Mouse (Mus musculus) G1E (cell line): ENCODE measurements at regions not wholly inside any gene's neighbourhood (a gene's known extent, or its start where the extent isn't known, plus 50 kb on each side); places are given as distances from the start of the nearest gene placed in this dataset.

ENCODE experiments used
- ATAC-seq: 2 replicates; pipeline ENCODE4 v1.8.0; 2016; ENCODE audit warnings: mild to moderate bottlenecking; ENCODE audit not compliant: insufficient number of reproducible peaks, poor library complexity, low FRiP score, severe bottlenecking; ENCODE audit errors: extremely low read depth
- DNase-seq: peaks from one replicate; pipeline ENCODE4 v3.0.0; 2012; ENCODE audit warnings: low spot score
- H3K27me3 ChIP-seq: 2 replicates; pipeline ENCODE4 v1.6.1; 2012; ENCODE audit warnings: mild to moderate bottlenecking, low read length, inconsistent platforms; ENCODE audit not compliant: insufficient read depth
- H3K36me3 ChIP-seq: replicated peaks from 2 replicates; pipeline ENCODE3; 2012; ENCODE audit warnings: mild to moderate bottlenecking, inconsistent platforms
- H3K4me1 ChIP-seq: 2 replicates; pipeline ENCODE4 v1.6.1; 2012; ENCODE audit warnings: low read depth, low read length, inconsistent platforms, mixed read lengths; ENCODE audit not compliant: insufficient read depth
- H3K4me3 ChIP-seq: 2 replicates; pipeline ENCODE4 v1.5.1; 2012; ENCODE audit warnings: low read depth, mild to moderate bottlenecking, inconsistent platforms, low read length, moderate library complexity, mixed read lengths
- H3K9me3 ChIP-seq: replicated peaks from 2 replicates; pipeline ENCODE4 v1.6.1; 2012; ENCODE audit warnings: inconsistent platforms
- CTCF ChIP-seq: IDR thresholded peaks from 2 replicates; pipeline ENCODE4 v1.5.1; 2012; ENCODE audit warnings: low read depth, low read length, inconsistent platforms, mixed read lengths
- GATA1 ChIP-seq: IDR thresholded peaks from 2 replicates; pipeline ENCODE4 v1.6.1; 2012; ENCODE audit warnings: borderline replicate concordance, low read length, inconsistent platforms, mixed read lengths
- GATA2 ChIP-seq: IDR thresholded peaks from 2 replicates; pipeline ENCODE4 v1.6.1; 2012; ENCODE audit warnings: low read depth, low read length, inconsistent platforms, borderline replicate concordance
- POLR2AphosphoS5 ChIP-seq: IDR thresholded peaks from 2 replicates; pipeline ENCODE4 v1.6.1; 2012; ENCODE audit warnings: low read depth, low read length, inconsistent platforms; ENCODE audit not compliant: insufficient replicate concordance
- TAL1 ChIP-seq: conservative IDR thresholded peaks from 2 replicates; pipeline ENCODE4 v1.6.1; 2012; ENCODE audit warnings: low read depth, low read length, inconsistent platforms, mixed read lengths

GRCm38 (mm10) chr6:93087329-93087728, 144.0 kb upstream of the Adamts9 start:
- TF ChIP-seq POLR2AphosphoS5 = no peak
- Histone ChIP-seq H3K4me1 (no peaks in the 10 kb centered on the region), H3K36me3 (no peaks in the 10 kb centered on the region), H3K9me3 (0 out of 2 replicates have a peak, but pooled peaks cover 2% of the 10 kb centered on the region), H3K27me3 (no peaks in the 10 kb centered on the region), H3K4me3 (no peak overlapping the region)
- ATAC-seq = no peak
- DNase-seq = no peak

- ATAC-seq (no peak), DNase-seq (no peak)
- no peaks in the 10 kb centered on the region for H3K27me3 ChIP-seq
- H3K4me1 ChIP-seq = no peaks in the 10 kb centered on the region
- H3K36me3 ChIP-seq = no peaks in the 10 kb centered on the region
- TF ChIP-seq GATA1 (no peak), POLR2AphosphoS5 (no peak), TAL1 (no peak), CTCF (no peak), GATA2 (no peak)
- no peak overlapping the region for H3K4me3 ChIP-seq
- no peaks in the 10 kb centered on the region for H3K9me3 ChIP-seq
Observed at GRCm38 (mm10) chr6:93084286-93084685, 141.0 kb upstream of the Adamts9 start.

- Histone ChIP-seq H3K4me3 (no peak overlapping the region), H3K9me3 (0 out of 2 replicates have a peak, but pooled peaks cover 2% of the 10 kb centered on the region), H3K27me3 (no peaks in the 10 kb centered on the region), H3K36me3 (no peaks in the 10 kb centered on the region), H3K4me1 (no peaks in the 10 kb centered on the region)
- DNase-seq (no peak), ATAC-seq (no peak)
- no peak for TF ChIP-seq POLR2AphosphoS5
Observed at GRCm38 (mm10) chr6:93083716-93084115, 140.4 kb upstream of the Adamts9 start.

- H3K4me3 ChIP-seq = no peak overlapping the region
- ATAC-seq (no peak), DNase-seq (no peak)
- no peaks in the 10 kb centered on the region for H3K27me3 ChIP-seq
- H3K36me3 ChIP-seq = no peaks in the 10 kb centered on the region
- H3K4me1 ChIP-seq = no peaks in the 10 kb centered on the region
- TF ChIP-seq TAL1 (no peak), CTCF (no peak), GATA1 (no peak), POLR2AphosphoS5 (no peak), GATA2 (no peak)
- H3K9me3 ChIP-seq = peaks cover 5% of the 10 kb centered on the region
Observed at GRCm38 (mm10) chr6:93082205-93082604, 138.9 kb upstream of the Adamts9 start.

- Histone ChIP-seq H3K9me3 (peaks cover 8% of the 10 kb centered on the region), H3K4me1 (no peaks in the 10 kb centered on the region), H3K27me3 (no peaks in the 10 kb centered on the region), H3K36me3 (no peaks in the 10 kb centered on the region), H3K4me3 (no peak overlapping the region)
- TF ChIP-seq TAL1 (no peak), POLR2AphosphoS5 (no peak), CTCF (no peak), GATA1 (no peak), GATA2 (no peak)
- DNase-seq (no peak), ATAC-seq (no peak)
Observed at GRCm38 (mm10) chr6:93076681-93077080, 133.4 kb upstream of the Adamts9 start.

GRCm38 (mm10) chr6:93075867-93076266, 132.6 kb upstream of the Adamts9 start:
- H3K9me3 ChIP-seq = peaks cover 8% of the 10 kb centered on the region
- DNase-seq (no peak), ATAC-seq (no peak)
- no peaks in the 10 kb centered on the region for H3K27me3 ChIP-seq
- TF ChIP-seq TAL1 = no peak
- TF ChIP-seq CTCF = no peak
- no peak for TF ChIP-seq GATA1
- no peak for TF ChIP-seq GATA2
- TF ChIP-seq POLR2AphosphoS5 = no peak
- no peak overlapping the region for H3K4me3 ChIP-seq
- H3K36me3 ChIP-seq = no peaks in the 10 kb centered on the region
- no peaks in the 10 kb centered on the region for H3K4me1 ChIP-seq

GRCm38 (mm10) chr6:93075011-93075410, 131.7 kb upstream of the Adamts9 start:
- Histone ChIP-seq H3K27me3 (no peaks in the 10 kb centered on the region), H3K4me1 (no peaks in the 10 kb centered on the region), H3K9me3 (peaks cover 8% of the 10 kb centered on the region), H3K4me3 (no peak overlapping the region), H3K36me3 (no peaks in the 10 kb centered on the region)
- ATAC-seq (no peak), DNase-seq (no peak)
- no peak for TF ChIP-seq POLR2AphosphoS5
- no peak for TF ChIP-seq CTCF
- no peak for TF ChIP-seq GATA1
- TF ChIP-seq GATA2 = no peak
- no peak for TF ChIP-seq TAL1
